7 mouse cellular contexts compared by ENCODE assay signal in the genomic region with DNA sequence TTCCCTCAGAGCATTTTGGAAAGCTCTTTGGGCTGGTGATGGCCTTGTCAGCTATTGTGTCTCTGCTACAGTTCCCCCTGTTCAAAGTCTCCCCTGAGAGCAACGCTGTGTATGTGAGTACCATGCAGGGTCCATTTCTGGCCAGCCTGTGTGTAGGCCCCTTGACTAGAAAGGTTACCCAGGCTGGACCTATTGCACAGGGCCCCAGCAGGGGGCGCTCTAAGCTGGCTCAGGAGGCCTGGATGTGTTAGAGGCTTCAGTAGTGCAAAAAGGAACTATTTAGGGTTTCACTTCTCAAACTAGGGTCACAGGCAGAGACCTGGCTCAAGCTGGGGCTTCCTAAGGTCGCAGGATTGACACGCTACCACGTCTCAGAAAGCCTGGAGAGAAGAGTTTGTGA. TPM values are rescaled to one million over a fixed set of nuclear protein-coding genes. Genes with fewer than 3 reads are reported as not detected.
A peak's percentile ranks its signal among the peaks of the same experiment; 100 is the strongest.
DNase-seq lines count a peak whose midpoint lies in the region; ATAC-seq and TF ChIP-seq lines count a peak whose summit lies in the region.

No protein-coding gene starts in this region.

- H3K9ac ChIP-seq in lung, embryonic 16.5 days (ENCODE audit: low read length), result no peak overlapping the region

- no peak overlapping the region for H3K4me2 ChIP-seq in lung, embryonic 16.5 days (ENCODE audit: low read depth, low read length)

- H3K36me3 ChIP-seq in G1E (replicated peaks), result peaks cover 81% of the 10 kb centered on the region
- peaks cover 16% of the 10 kb centered on the region for H3K36me3 ChIP-seq in lung, embryonic 16.5 days (ENCODE audit: control insufficient read depth, insufficient read depth, low read length)

- no peaks in the 10 kb centered on the region for H3K9me3 ChIP-seq in G1E (replicated peaks)
- H3K9me3 ChIP-seq in lung, embryonic 16.5 days (ENCODE audit: control insufficient read depth, low read length), result no peaks in the 10 kb centered on the region

- H3K27ac ChIP-seq in lung, embryonic 16.5 days (ENCODE audit: low read length), result no peak overlapping the region

- intact Hi-C loops in heart, postnatal 10 days (cut with DNase I), result loop anchor here (1.0 to 5.0 kb wide), 2 partner anchors 51 to 291 kb away; no protein-coding TSS in a partner anchor

- peak; percentile 50; the same call in 1 of the 2 replicates for ATAC-seq in G1E (ENCODE audit: extremely low read depth, insufficient number of reproducible peaks, low FRiP score, poor library complexity, severe bottlenecking)
- peak; percentile 34; the same call in 1 of the 2 replicates for ATAC-seq in lung, embryonic 16.5 days (ENCODE audit: low read depth)

- no peak overlapping the region for H3K4me3 ChIP-seq in G1E (ENCODE audit: low read depth, low read length)
- no peak overlapping the region for H3K4me3 ChIP-seq in lung, embryonic 16.5 days (ENCODE audit: low read length)

- H3K27me3 ChIP-seq in G1E (ENCODE audit: insufficient read depth, low read length), result no peaks in the 10 kb centered on the region
- H3K27me3 ChIP-seq in lung, embryonic 16.5 days (ENCODE audit: control insufficient read depth, insufficient read depth, low read depth, low read length), result no peaks in the 10 kb centered on the region

- H3K4me1 ChIP-seq in G1E (ENCODE audit: insufficient read depth, low read depth, low read length), result peaks cover 31% of the 10 kb centered on the region
- H3K4me1 ChIP-seq in lung, embryonic 16.5 days (replicated peaks; ENCODE audit: control insufficient read depth, insufficient read depth, low read length), result no peaks in the 10 kb centered on the region

- DNase-seq in CD4-positive, CD25-positive, alpha-beta regulatory T cell, adult 2 months (ENCODE audit: low read depth, low spot score), result peak; percentile 67
- peak; percentile 45 for DNase-seq in G1E (ENCODE audit: low spot score)
- peak; percentile 41 to 44 for DNase-seq in cerebellum, postnatal 14 days
- DNase-seq in heart, postnatal 10 days, result peak; percentile 57 to 68
- peak; percentile 18 for DNase-seq in layer of hippocampus, adult 9-10 months (ENCODE audit: low spot score)
- peak; percentile 30 for DNase-seq in right cerebral cortex, postnatal 14 days

- WGBS in lung, embryonic 16.5 days, result 62% methylated on average over 5 of the region's 5 CpGs

- peak; percentile 90 for TF ChIP-seq CTCF in G1E (IDR thresholded peaks at IDR 0.05; ENCODE audit: low read depth, low read length)

RNA-seq across cellular contexts. Expression of gene Slc43a3, which starts 19.9 kb away (rescaled TPM):
- total RNA-seq in G1E (2014; fragmentation: Nextera tagmentation), result 116 and 137 TPM in 2 replicates
- total RNA-seq in G1E (2017), result 85.2 and 90.3 TPM in 2 replicates
- polyA plus RNA-seq in G1E (2012), result 13.5 and 15.4 TPM in 2 replicates
- 100 to 1,000 TPM in 1 of 2 experiments, 10 to 100 TPM in 1; 53.0 to 109 TPM for total RNA-seq in heart, postnatal 10 days (2021)
- 87.3 and 92.8 TPM in 2 replicates for polyA plus RNA-seq in lung, embryonic 16.5 days (2015; fragmentation: Nextera tagmentation; extraction: Ambion mirVana)

RNA-seq across cellular contexts. Expression of gene Prg2, which starts 24.0 kb away (rescaled TPM):
- not detected in 2 replicates for total RNA-seq in G1E (2014; fragmentation: Nextera tagmentation)
- 0.82 TPM in 1 of 2 replicates, not detected in the other for total RNA-seq in G1E (2017)
- not detected in 2 replicates for polyA plus RNA-seq in G1E (2012)
- under 1 TPM in 1 of 2 experiments, not detected in 1; 0.55 TPM for total RNA-seq in heart, postnatal 10 days (2021)
- polyA plus RNA-seq in lung, embryonic 16.5 days (2015; fragmentation: Nextera tagmentation; extraction: Ambion mirVana), result 0.78 TPM in 1 of 2 replicates, not detected in the other

RNA-seq across cellular contexts. Expression of gene Prg3, which starts 31.7 kb away (rescaled TPM):
- total RNA-seq in G1E (2014; fragmentation: Nextera tagmentation) (not detected in 2 replicates), G1E (2017) (88.3 and 92.3 TPM in 2 replicates)
- polyA plus RNA-seq in G1E (2012), result 0.42 and 0.70 TPM in 2 replicates
- total RNA-seq in heart, postnatal 10 days (2021), result not detected
- polyA plus RNA-seq in lung, embryonic 16.5 days (2015; fragmentation: Nextera tagmentation; extraction: Ambion mirVana), result not detected in 2 replicates
